Mouse (Mus musculus) embryonic facial prominence, embryonic 14.5 days (tissue): ENCODE results near the gene Churc1. TPM values are rescaled to one million over a fixed set of nuclear protein-coding genes. Genes with fewer than 3 reads are reported as not detected.

Experiments used
- polyA plus RNA-seq: library from polyadenylated mRNA; unstranded; fragments of >200 nt; fragmentation: Nextera tagmentation; extraction: Ambion mirVana; gene quantifications from 2 replicates; pipeline ENCODE4 v1.2.1, GENCODE M21; 2014

Churc1 gene
- polyA plus RNA-seq, 1 experiment from 2014 or later, result 99.4 TPM

Other genes with a start within 250 kb of the Churc1 start
- gene Plekhg3, start 234.6 kb upstream of the Churc1 start, polyA plus RNA-seq, result 6.3 and 7.3 TPM in 2 replicates
- 2.3 and 3.3 TPM in 2 replicates for gene Sptb, start 55.0 kb upstream of the Churc1 start, polyA plus RNA-seq
- 41.4 and 44.6 TPM in 2 replicates for gene Fntb, start 51 bp downstream of the Churc1 start, polyA plus RNA-seq
- gene Gpx2, start 30.0 kb downstream of the Churc1 start, polyA plus RNA-seq, result 4.2 and 6.8 TPM in 2 replicates
- gene Rab15, start 57.4 kb downstream of the Churc1 start, polyA plus RNA-seq, result 26.5 and 27.7 TPM in 2 replicates
- 37.1 and 39.3 TPM in 2 replicates for gene Max, start 196.7 kb downstream of the Churc1 start, polyA plus RNA-seq